Mouse (Mus musculus) ovary, postnatal 36 days (tissue): ENCODE results near the gene Nomo1.

ENCODE experiments used
- DNase-seq: peaks from one replicate; pipeline ENCODE4 v3.0.0; 2022; ENCODE audit warnings: low spot score, mixed read lengths

Gene Nomo1

GRCm38 (mm10) chr7:46103075-46103591 is 69.6 kb downstream of the Nomo1 start:
- no peak for DNase-seq

- DNase-seq = no peak
Measured at GRCm38 (mm10) chr7:46103771-46104170, 70.3 kb downstream of the Nomo1 start.

GRCm38 (mm10) chr7:46104256-46104915 is 70.9 kb downstream of the Nomo1 start:
- no peak for DNase-seq

- DNase-seq = no peak
Measured at GRCm38 (mm10) chr7:46105484-46105883, 72.0 kb downstream of the Nomo1 start.

GRCm38 (mm10) chr7:46110079-46110478 is 76.6 kb downstream of the Nomo1 start:
- no peak for DNase-seq

GRCm38 (mm10) chr7:46111212-46111817 is 77.8 kb downstream of the Nomo1 start:
- DNase-seq = no peak

- DNase-seq = no peak
Measured at GRCm38 (mm10) chr7:46111938-46112337, 78.4 kb downstream of the Nomo1 start.

- no peak for DNase-seq
Measured at GRCm38 (mm10) chr7:46113435-46113834, 79.9 kb downstream of the Nomo1 start.

GRCm38 (mm10) chr7:46116118-46116581 is 82.7 kb downstream of the Nomo1 start:
- no peak for DNase-seq

GRCm38 (mm10) chr7:46117035-46117434 is 83.5 kb downstream of the Nomo1 start:
- DNase-seq = no peak

- no peak for DNase-seq
Measured at GRCm38 (mm10) chr7:46122964-46123363, 89.5 kb downstream of the Nomo1 start.

- DNase-seq = no peak
Measured at GRCm38 (mm10) chr7:46124460-46124859, 91.0 kb downstream of the Nomo1 start.

- DNase-seq = no peak
Measured at GRCm38 (mm10) chr7:46125340-46125739, 91.8 kb downstream of the Nomo1 start.

- DNase-seq = no peak
Measured at GRCm38 (mm10) chr7:46128196-46128595, 94.7 kb downstream of the Nomo1 start.

- DNase-seq = no peak
Measured at GRCm38 (mm10) chr7:46129463-46130179, 96.1 kb downstream of the Nomo1 start.

- DNase-seq = no peak
Measured at GRCm38 (mm10) chr7:46130723-46131122, 97.2 kb downstream of the Nomo1 start.

- DNase-seq = no peak
Measured at GRCm38 (mm10) chr7:46131266-46131665, 97.8 kb downstream of the Nomo1 start.

GRCm38 (mm10) chr7:46131806-46132205 is 98.3 kb downstream of the Nomo1 start:
- DNase-seq = no peak

GRCm38 (mm10) chr7:46132229-46132628 is 98.7 kb downstream of the Nomo1 start:
- no peak for DNase-seq
